Mouse (Mus musculus): Measurements from ENCODE around the gene Pde4c. TPM values are rescaled to one million over a fixed set of nuclear protein-coding genes. Genes with fewer than 3 reads are reported as not detected.

The Pde4c gene
- polyA plus RNA-seq, 1 experiment from 2014 or later: 0.10 TPM

Small RNAs within 50 kb of the gene (microRNA-seq; reads per million reads assigned to microRNA genes)
- not detected for gene Mir7240

Other genes starting within 250 kb of the Pde4c start
- gene Klhl26, start 246.8 kb upstream of the Pde4c start, polyA plus RNA-seq (2015; fragmentation: Nextera tagmentation; extraction: Ambion mirVana): 15.3 and 16.4 TPM in 2 replicates
- 32.5 and 38.0 TPM in 2 replicates for gene Tmem59l, start 236.4 kb upstream of the Pde4c start, polyA plus RNA-seq (2015; fragmentation: Nextera tagmentation; extraction: Ambion mirVana)
- 0.86 and 0.92 TPM in 2 replicates for gene Crlf1, start 230.6 kb upstream of the Pde4c start, polyA plus RNA-seq (2015; fragmentation: Nextera tagmentation; extraction: Ambion mirVana)
- gene Rex1bd, start 217.0 kb upstream of the Pde4c start, polyA plus RNA-seq (2015; fragmentation: Nextera tagmentation; extraction: Ambion mirVana): 150 and 154 TPM in 2 replicates
- gene Uba52, start 212.9 kb upstream of the Pde4c start, polyA plus RNA-seq (2015; fragmentation: Nextera tagmentation; extraction: Ambion mirVana): 812 and 920 TPM in 2 replicates
- gene Fkbp8, start 196.0 kb upstream of the Pde4c start, polyA plus RNA-seq (2015; fragmentation: Nextera tagmentation; extraction: Ambion mirVana): 357 and 385 TPM in 2 replicates
- gene Kxd1, start 195.8 kb upstream of the Pde4c start, polyA plus RNA-seq (2015; fragmentation: Nextera tagmentation; extraction: Ambion mirVana): 52.5 and 53.6 TPM in 2 replicates
- gene Ell, start 184.3 kb upstream of the Pde4c start, polyA plus RNA-seq (2015; fragmentation: Nextera tagmentation; extraction: Ambion mirVana): 16.5 and 16.6 TPM in 2 replicates
- 87.1 and 105 TPM in 2 replicates for gene Isyna1, start 129.3 kb upstream of the Pde4c start, polyA plus RNA-seq (2015; fragmentation: Nextera tagmentation; extraction: Ambion mirVana)
- 81.9 and 101 TPM in 2 replicates for gene Ssbp4, start 114.8 kb upstream of the Pde4c start, polyA plus RNA-seq (2015; fragmentation: Nextera tagmentation; extraction: Ambion mirVana)
- 0.65 and 0.68 TPM in 2 replicates for gene Lrrc25, start 107.6 kb upstream of the Pde4c start, polyA plus RNA-seq (2015; fragmentation: Nextera tagmentation; extraction: Ambion mirVana)
- 0.15 TPM in 1 of 2 replicates, not detected in the other for gene Gdf15, start 91.3 kb upstream of the Pde4c start, polyA plus RNA-seq (2015; fragmentation: Nextera tagmentation; extraction: Ambion mirVana)
- gene Pgpep1, start 63.3 kb upstream of the Pde4c start, polyA plus RNA-seq (2015; fragmentation: Nextera tagmentation; extraction: Ambion mirVana): 64.6 and 80.8 TPM in 2 replicates
- gene Lsm4, start 50.5 kb upstream of the Pde4c start, polyA plus RNA-seq (2015; fragmentation: Nextera tagmentation; extraction: Ambion mirVana): 238 and 239 TPM in 2 replicates
- gene Jund, start 24.8 kb upstream of the Pde4c start, polyA plus RNA-seq (2015; fragmentation: Nextera tagmentation; extraction: Ambion mirVana): 58.6 and 68.8 TPM in 2 replicates
- gene Iqcn, start 20.3 kb upstream of the Pde4c start, polyA plus RNA-seq (2015; fragmentation: Nextera tagmentation; extraction: Ambion mirVana): 0.05 and 0.11 TPM in 2 replicates
- gene Gm3336, start 5.2 kb upstream of the Pde4c start, polyA plus RNA-seq (2015; fragmentation: Nextera tagmentation; extraction: Ambion mirVana): not detected in 2 replicates
- gene Rab3a, start 31.0 kb downstream of the Pde4c start, polyA plus RNA-seq (2015; fragmentation: Nextera tagmentation; extraction: Ambion mirVana): 180 and 188 TPM in 2 replicates
- gene Mpv17l2, start 37.2 kb downstream of the Pde4c start, polyA plus RNA-seq (2015; fragmentation: Nextera tagmentation; extraction: Ambion mirVana): 44.8 and 48.0 TPM in 2 replicates
- 84.3 and 84.6 TPM in 2 replicates for gene Pik3r2, start 53.0 kb downstream of the Pde4c start, polyA plus RNA-seq (2015; fragmentation: Nextera tagmentation; extraction: Ambion mirVana)
- 15.8 and 16.0 TPM in 2 replicates for gene Mast3, start 81.3 kb downstream of the Pde4c start, polyA plus RNA-seq (2015; fragmentation: Nextera tagmentation; extraction: Ambion mirVana)
- 0.09 TPM in 1 of 2 replicates, not detected in the other for gene Il12rb1, start 84.7 kb downstream of the Pde4c start, polyA plus RNA-seq (2015; fragmentation: Nextera tagmentation; extraction: Ambion mirVana)
- gene Arrdc2, start 116.0 kb downstream of the Pde4c start, polyA plus RNA-seq (2015; fragmentation: Nextera tagmentation; extraction: Ambion mirVana): 5.6 and 5.7 TPM in 2 replicates
- 11.2 and 13.5 TPM in 2 replicates for gene Kcnn1, start 139.5 kb downstream of the Pde4c start, polyA plus RNA-seq (2015; fragmentation: Nextera tagmentation; extraction: Ambion mirVana)
- 169 and 179 TPM in 2 replicates for gene Ccdc124, start 150.2 kb downstream of the Pde4c start, polyA plus RNA-seq (2015; fragmentation: Nextera tagmentation; extraction: Ambion mirVana)
- gene Slc5a5, start 169.0 kb downstream of the Pde4c start, polyA plus RNA-seq (2015; fragmentation: Nextera tagmentation; extraction: Ambion mirVana): 0.50 and 0.67 TPM in 2 replicates
- gene Rpl18a, start 173.7 kb downstream of the Pde4c start, polyA plus RNA-seq (2015; fragmentation: Nextera tagmentation; extraction: Ambion mirVana): 3,255 and 3,517 TPM in 2 replicates
- gene Map1s, start 182.2 kb downstream of the Pde4c start, polyA plus RNA-seq (2015; fragmentation: Nextera tagmentation; extraction: Ambion mirVana): 57.0 and 58.2 TPM in 2 replicates

Measured in forebrain, embryonic 13.5 days (tissue).